ENCODE assay signal across 8 mouse cellular contexts in genomic region chr3:152980431-152980830, GRCm38 (mm10). TPM values are rescaled to one million over a fixed set of nuclear protein-coding genes. Genes with fewer than 3 reads are reported as not detected.
DNase-seq lines count a peak whose midpoint lies in the region; ATAC-seq lines count a peak whose summit lies in the region.

No protein-coding gene starts in this region.

- H3K4me2 ChIP-seq in intestine, embryonic 15.5 days (replicated peaks) = peak overlapping the region; percentile 84
- peak overlapping the region; percentile 97 for H3K4me2 ChIP-seq in midbrain, embryonic 12.5 days (replicated peaks)

- H3K36me3 ChIP-seq in forebrain, embryonic 10.5 days (replicated peaks) = no peaks in the 10 kb centered on the region
- H3K36me3 ChIP-seq in intestine, embryonic 15.5 days = no peaks in the 10 kb centered on the region
- no peaks in the 10 kb centered on the region for H3K36me3 ChIP-seq in midbrain, embryonic 12.5 days

- H3K4me1 ChIP-seq in forebrain, embryonic 10.5 days = peaks cover 20% of the 10 kb centered on the region
- H3K4me1 ChIP-seq in intestine, embryonic 15.5 days (replicated peaks) = peaks cover 14% of the 10 kb centered on the region
- peaks cover 18% of the 10 kb centered on the region for H3K4me1 ChIP-seq in midbrain, embryonic 12.5 days

- ATAC-seq in intestine, embryonic 15.5 days = 0 out of 2 replicates have a peak, but pooled peaks have one; percentile 31
- no peak; the same call in 1 of the 2 replicates for ATAC-seq in midbrain, embryonic 12.5 days (ENCODE audit: low FRiP score, low read depth)

- peaks cover 56% of the 10 kb centered on the region for H3K27me3 ChIP-seq in forebrain, embryonic 10.5 days (ENCODE audit: poor library complexity, severe bottlenecking)
- H3K27me3 ChIP-seq in intestine, embryonic 15.5 days (replicated peaks) = peaks cover 27% of the 10 kb centered on the region
- H3K27me3 ChIP-seq in midbrain, embryonic 12.5 days = peaks cover 30% of the 10 kb centered on the region

- H3K4me3 ChIP-seq in forebrain, embryonic 10.5 days = peak overlapping the region; percentile 59
- no peak overlapping the region for H3K4me3 ChIP-seq in intestine, embryonic 15.5 days (replicated peaks)
- H3K4me3 ChIP-seq in midbrain, embryonic 12.5 days = peak overlapping the region; percentile 59

- no peak overlapping the region for H3K27ac ChIP-seq in forebrain, embryonic 10.5 days
- no peak overlapping the region for H3K27ac ChIP-seq in intestine, embryonic 15.5 days
- no peak overlapping the region for H3K27ac ChIP-seq in midbrain, embryonic 12.5 days (replicated peaks)

- 7% methylated on average over 6 of the region's 6 CpGs for WGBS in forebrain, embryonic 10.5 days
- 12% methylated on average over 6 of the region's 6 CpGs for WGBS in intestine, embryonic 15.5 days
- WGBS in midbrain, embryonic 12.5 days = 8% methylated on average over 5 of the region's 6 CpGs

- no peak overlapping the region for H3K9ac ChIP-seq in intestine, embryonic 15.5 days
- peak overlapping the region; percentile 56 for H3K9ac ChIP-seq in midbrain, embryonic 12.5 days (replicated peaks)

- H3K9me3 ChIP-seq in forebrain, embryonic 10.5 days = no peaks in the 10 kb centered on the region
- no peaks in the 10 kb centered on the region for H3K9me3 ChIP-seq in intestine, embryonic 15.5 days
- no peaks in the 10 kb centered on the region for H3K9me3 ChIP-seq in midbrain, embryonic 12.5 days

- peak; percentile 35 to 52 for DNase-seq in layer of hippocampus, postnatal 10 days (ENCODE audit: low spot score in 2 of 2)
- no peak for DNase-seq in layer of hippocampus, adult 9-10 months (ENCODE audit: low spot score)
- DNase-seq in forebrain, embryonic 10.5 days (ENCODE audit: extremely low spot score, low spot score) = no peak
- DNase-seq in spleen, postnatal 14 days (ENCODE audit: low spot score in 2 of 2) = no peak
- no peak for DNase-seq in cerebellum, adult 9-10 months
- DNase-seq in left cerebral cortex, postnatal 14 days (ENCODE audit: low spot score in 2 of 2) = no peak

- intact Hi-C loops in left cerebral cortex, postnatal 14 days (cut with DNase I) = loop anchor here (5.0 kb wide), 1 partner anchor 272 kb away; no protein-coding TSS in a partner anchor

RNA-seq across cellular contexts. Expression of gene St6galnac5, which starts 1.6 kb away (rescaled TPM):
- 100 to 1,000 TPM; 147 to 149 TPM for total RNA-seq in layer of hippocampus, postnatal 10 days (2021)
- polyA plus RNA-seq in forebrain, embryonic 10.5 days (2016; fragmentation: Nextera tagmentation; extraction: Ambion mirVana) = 0.68 and 1.1 TPM in 2 replicates
- polyA plus RNA-seq in intestine, embryonic 15.5 days (2015; fragmentation: Nextera tagmentation; extraction: Ambion mirVana) = 0.39 and 0.40 TPM in 2 replicates
- 5.6 and 5.7 TPM in 2 replicates for polyA plus RNA-seq in midbrain, embryonic 12.5 days (2016; fragmentation: Nextera tagmentation; extraction: Ambion mirVana)
- total RNA-seq in left cerebral cortex, postnatal 14 days (2021) = 10 to 100 TPM; 32.6 to 48.5 TPM

Comparison
In these comparisons a context has a peak if more than half of its experiments do, and no peak if none do; other contexts are left out.
1. DNase-seq: peak in layer of hippocampus, postnatal 10 days (2 of 2); none in layer of hippocampus, adult 9-10 months (single experiment), forebrain, embryonic 10.5 days (single experiment), spleen, postnatal 14 days (0 of 2), cerebellum, adult 9-10 months (single experiment) and left cerebral cortex, postnatal 14 days (0 of 2).